Mouse (Mus musculus): ENCODE measurements around the gene BC034090.

The BC034090 gene

GRCm38 (mm10) chr1:155202472-155202871, 41.8 kb downstream of the BC034090 start:
- H3K27me3 ChIP-seq (ENCODE audit: insufficient read depth, low read length): no peaks in the 10 kb centered on the region
- H3K4me3 ChIP-seq (replicated peaks; ENCODE audit: low read length): no peak overlapping the region
- no peaks in the 10 kb centered on the region for H3K9me3 ChIP-seq (ENCODE audit: low read length)
- peaks cover 44% of the 10 kb centered on the region for H3K4me1 ChIP-seq (replicated peaks; ENCODE audit: low read depth, low read length)
- H3K36me3 ChIP-seq (ENCODE audit: insufficient read depth, low read length): peaks cover 53% of the 10 kb centered on the region
- TF ChIP-seq POU5F1 (IDR thresholded peaks at IDR 0.05; ENCODE audit: borderline replicate concordance, low read length): no peak
- no peak for TF ChIP-seq NANOG (IDR thresholded peaks at IDR 0.05; ENCODE audit: borderline replicate concordance, low read length)
- TF ChIP-seq CTCF (conservative IDR thresholded peaks at IDR 0.05; ENCODE audit: low read length): no peak

GRCm38 (mm10) chr1:155201914-155202313, 42.3 kb downstream of the BC034090 start:
- H3K36me3 ChIP-seq (ENCODE audit: insufficient read depth, low read length): peaks cover 52% of the 10 kb centered on the region
- peaks cover 39% of the 10 kb centered on the region for H3K4me1 ChIP-seq (replicated peaks; ENCODE audit: low read depth, low read length)
- TF ChIP-seq NANOG (IDR thresholded peaks at IDR 0.05; ENCODE audit: borderline replicate concordance, low read length): no peak
- TF ChIP-seq POU5F1 (IDR thresholded peaks at IDR 0.05; ENCODE audit: borderline replicate concordance, low read length): no peak
- TF ChIP-seq CTCF (conservative IDR thresholded peaks at IDR 0.05; ENCODE audit: low read length): no peak
- H3K9me3 ChIP-seq (ENCODE audit: low read length): no peaks in the 10 kb centered on the region
- no peaks in the 10 kb centered on the region for H3K27me3 ChIP-seq (ENCODE audit: insufficient read depth, low read length)
- H3K4me3 ChIP-seq (replicated peaks; ENCODE audit: low read length): no peak overlapping the region

- Histone ChIP-seq H3K4me3 (replicated peaks; ENCODE audit: low read length) (no peak overlapping the region), H3K27me3 (ENCODE audit: insufficient read depth, low read length) (no peaks in the 10 kb centered on the region), H3K9me3 (ENCODE audit: low read length) (no peaks in the 10 kb centered on the region), H3K4me1 (replicated peaks; ENCODE audit: low read depth, low read length) (peaks cover 36% of the 10 kb centered on the region), H3K36me3 (ENCODE audit: insufficient read depth, low read length) (peaks cover 52% of the 10 kb centered on the region)
- TF ChIP-seq CTCF (conservative IDR thresholded peaks at IDR 0.05; ENCODE audit: low read length) (no peak), POU5F1 (IDR thresholded peaks at IDR 0.05; ENCODE audit: borderline replicate concordance, low read length) (no peak), NANOG (IDR thresholded peaks at IDR 0.05; ENCODE audit: borderline replicate concordance, low read length) (no peak)
These were observed 42.8 kb downstream of the BC034090 start for GRCm38 (mm10) chr1:155201373-155201879.

GRCm38 (mm10) chr1:155200967-155201366, 43.3 kb downstream of the BC034090 start:
- no peak for TF ChIP-seq NANOG (IDR thresholded peaks at IDR 0.05; ENCODE audit: borderline replicate concordance, low read length)
- TF ChIP-seq CTCF (conservative IDR thresholded peaks at IDR 0.05; ENCODE audit: low read length): no peak
- TF ChIP-seq POU5F1 (IDR thresholded peaks at IDR 0.05; ENCODE audit: borderline replicate concordance, low read length): no peak
- H3K27me3 ChIP-seq (ENCODE audit: insufficient read depth, low read length): no peaks in the 10 kb centered on the region
- peaks cover 32% of the 10 kb centered on the region for H3K4me1 ChIP-seq (replicated peaks; ENCODE audit: low read depth, low read length)
- no peaks in the 10 kb centered on the region for H3K9me3 ChIP-seq (ENCODE audit: low read length)
- H3K36me3 ChIP-seq (ENCODE audit: insufficient read depth, low read length): peaks cover 52% of the 10 kb centered on the region
- no peak overlapping the region for H3K4me3 ChIP-seq (replicated peaks; ENCODE audit: low read length)

GRCm38 (mm10) chr1:155199522-155199921, 44.7 kb downstream of the BC034090 start:
- Histone ChIP-seq H3K4me3 (replicated peaks; ENCODE audit: low read length) (no peak overlapping the region), H3K27me3 (ENCODE audit: insufficient read depth, low read length) (no peaks in the 10 kb centered on the region), H3K9me3 (ENCODE audit: low read length) (no peaks in the 10 kb centered on the region), H3K36me3 (ENCODE audit: insufficient read depth, low read length) (peaks cover 64% of the 10 kb centered on the region), H3K4me1 (replicated peaks; ENCODE audit: low read depth, low read length) (peaks cover 17% of the 10 kb centered on the region)
- no peak for TF ChIP-seq POU5F1 (IDR thresholded peaks at IDR 0.05; ENCODE audit: borderline replicate concordance, low read length)
- no peak for TF ChIP-seq NANOG (IDR thresholded peaks at IDR 0.05; ENCODE audit: borderline replicate concordance, low read length)
- TF ChIP-seq CTCF (conservative IDR thresholded peaks at IDR 0.05; ENCODE audit: low read length): no peak

- peaks cover 4% of the 10 kb centered on the region; the same call in 1 of the 2 replicates for H3K4me1 ChIP-seq (replicated peaks; ENCODE audit: low read depth, low read length)
- H3K4me3 ChIP-seq (replicated peaks; ENCODE audit: low read length): no peak overlapping the region
- H3K36me3 ChIP-seq (ENCODE audit: insufficient read depth, low read length): peaks cover 69% of the 10 kb centered on the region
- no peaks in the 10 kb centered on the region for H3K9me3 ChIP-seq (ENCODE audit: low read length)
- no peak for TF ChIP-seq CTCF (conservative IDR thresholded peaks at IDR 0.05; ENCODE audit: low read length)
- TF ChIP-seq NANOG (IDR thresholded peaks at IDR 0.05; ENCODE audit: borderline replicate concordance, low read length): no peak
- TF ChIP-seq POU5F1 (IDR thresholded peaks at IDR 0.05; ENCODE audit: borderline replicate concordance, low read length): no peak
- no peaks in the 10 kb centered on the region for H3K27me3 ChIP-seq (ENCODE audit: insufficient read depth, low read length)
These were observed 47.6 kb downstream of the BC034090 start for GRCm38 (mm10) chr1:155196691-155197090.

DNA sequence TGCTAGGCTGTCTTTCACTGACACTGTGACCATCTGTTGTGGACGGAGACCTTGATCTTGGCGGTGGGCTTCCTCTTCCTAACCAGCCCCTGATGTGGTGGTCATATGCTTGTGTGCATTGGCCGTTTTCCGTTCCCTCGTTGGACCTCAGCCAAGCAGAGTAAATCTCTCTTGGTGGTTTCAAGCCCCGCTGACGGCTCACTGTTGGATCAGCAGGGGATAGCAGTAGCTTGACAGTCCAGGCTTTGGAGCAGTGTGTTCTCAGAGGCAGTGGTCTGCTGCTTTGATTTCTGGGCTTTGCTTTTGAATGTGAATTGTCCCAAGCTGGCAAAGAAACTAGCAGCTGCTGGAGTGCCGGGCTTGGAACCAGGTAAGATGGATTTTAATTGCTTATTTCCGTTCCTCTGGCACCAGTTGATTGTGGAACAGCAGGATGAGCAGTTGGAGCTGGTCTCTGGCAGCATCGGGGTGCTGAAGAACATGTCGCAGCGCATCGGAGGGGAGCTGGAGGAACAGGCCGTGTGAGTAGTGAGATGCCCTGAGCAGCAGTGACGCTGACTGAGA, 51.4 kb downstream of the BC034090 start:
- peaks cover 68% of the 10 kb centered on the region for H3K36me3 ChIP-seq (ENCODE audit: insufficient read depth, low read length)
- no peaks in the 10 kb centered on the region for H3K4me1 ChIP-seq (replicated peaks; ENCODE audit: low read depth, low read length)
- H3K4me3 ChIP-seq (replicated peaks; ENCODE audit: low read length): no peak overlapping the region
- TF ChIP-seq POU5F1 (IDR thresholded peaks at IDR 0.05; ENCODE audit: borderline replicate concordance, low read length) (no peak), NANOG (IDR thresholded peaks at IDR 0.05; ENCODE audit: borderline replicate concordance, low read length) (no peak), CTCF (conservative IDR thresholded peaks at IDR 0.05; ENCODE audit: low read length) (no peak)
- no peaks in the 10 kb centered on the region for H3K9me3 ChIP-seq (ENCODE audit: low read length)
- H3K27me3 ChIP-seq (ENCODE audit: insufficient read depth, low read length): no peaks in the 10 kb centered on the region

- Histone ChIP-seq H3K4me1 (replicated peaks; ENCODE audit: low read depth, low read length) (no peaks in the 10 kb centered on the region), H3K36me3 (ENCODE audit: insufficient read depth, low read length) (peaks cover 65% of the 10 kb centered on the region), H3K4me3 (replicated peaks; ENCODE audit: low read length) (no peak overlapping the region), H3K27me3 (ENCODE audit: insufficient read depth, low read length) (no peaks in the 10 kb centered on the region), H3K9me3 (ENCODE audit: low read length) (no peaks in the 10 kb centered on the region)
- TF ChIP-seq POU5F1 (IDR thresholded peaks at IDR 0.05; ENCODE audit: borderline replicate concordance, low read length): no peak
- TF ChIP-seq CTCF (conservative IDR thresholded peaks at IDR 0.05; ENCODE audit: low read length): no peak
- no peak for TF ChIP-seq NANOG (IDR thresholded peaks at IDR 0.05; ENCODE audit: borderline replicate concordance, low read length)
These were observed 52.6 kb downstream of the BC034090 start for GRCm38 (mm10) chr1:155191671-155192070.

DNA sequence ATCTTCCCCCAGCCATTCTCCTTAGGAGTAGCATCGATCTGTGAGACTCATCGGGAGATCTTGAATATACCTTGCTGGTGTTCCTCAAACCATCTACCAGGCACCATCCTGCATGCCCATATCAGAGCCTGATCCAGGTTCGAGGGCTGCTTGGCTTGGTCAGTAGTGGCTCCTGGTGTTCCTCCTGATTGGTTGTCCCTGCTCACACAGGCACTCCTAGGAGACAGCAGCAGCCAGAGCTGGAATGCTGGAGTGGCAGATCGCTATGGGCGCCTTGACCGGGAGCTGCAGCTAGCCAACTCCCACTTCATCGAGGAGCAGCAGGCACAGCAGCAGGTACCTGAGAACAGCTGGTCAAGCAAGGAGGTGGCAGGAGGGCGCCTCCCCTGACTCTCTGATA, 53.0 kb downstream of the BC034090 start:
- peaks cover 65% of the 10 kb centered on the region for H3K36me3 ChIP-seq (ENCODE audit: insufficient read depth, low read length)
- H3K27me3 ChIP-seq (ENCODE audit: insufficient read depth, low read length): no peaks in the 10 kb centered on the region
- no peaks in the 10 kb centered on the region for H3K9me3 ChIP-seq (ENCODE audit: low read length)
- no peak overlapping the region for H3K4me3 ChIP-seq (replicated peaks; ENCODE audit: low read length)
- no peaks in the 10 kb centered on the region for H3K4me1 ChIP-seq (replicated peaks; ENCODE audit: low read depth, low read length)
- no peak for TF ChIP-seq NANOG (IDR thresholded peaks at IDR 0.05; ENCODE audit: borderline replicate concordance, low read length)
- TF ChIP-seq CTCF (conservative IDR thresholded peaks at IDR 0.05; ENCODE audit: low read length): no peak
- TF ChIP-seq POU5F1 (IDR thresholded peaks at IDR 0.05; ENCODE audit: borderline replicate concordance, low read length): no peak
